Mouse (Mus musculus) megakaryocyte, embryonic 14.5 days (primary cell): ENCODE data around the gene Prkar2b.

Experiments used
- FLI1 ChIP-seq: IDR thresholded peaks from 2 replicates; pipeline ENCODE4 v1.6.1; 2012; ENCODE audit warnings: low read length, inconsistent platforms, mixed read lengths
- GATA1 ChIP-seq: IDR thresholded peaks from 3 replicates; pipeline ENCODE4 v1.6.1; 2012; ENCODE audit warnings: mixed read lengths, low read length, inconsistent platforms, borderline replicate concordance

DNA sequence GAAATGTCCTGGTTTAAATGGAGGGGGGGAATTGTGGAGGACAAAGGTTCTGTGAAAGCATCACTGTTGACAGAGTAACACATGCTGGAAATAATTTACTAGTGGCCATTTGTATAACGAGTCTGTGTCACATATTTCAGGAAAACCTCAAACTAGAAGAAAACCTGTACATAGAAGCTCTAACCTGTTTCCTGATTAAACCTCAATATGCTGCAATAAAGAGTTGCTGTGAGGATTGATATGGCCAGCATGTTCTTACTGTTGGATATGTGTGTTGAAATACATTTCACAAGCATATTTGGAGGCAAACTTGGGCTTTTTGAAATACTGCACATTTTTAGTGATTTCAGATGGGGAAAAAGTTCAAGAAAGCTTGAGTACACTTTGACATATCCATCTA is 36.0 kb upstream of the Prkar2b start:
- TF ChIP-seq GATA1 (no peak), FLI1 (no peak)
